Mouse (Mus musculus) ovary, postnatal 14 days (tissue): ENCODE data around the gene Cnksr1.
A peak's percentile ranks its signal among the peaks of the same experiment; 100 is the strongest.
"Not testable (repeated sequence)": the region's sequence is repeated elsewhere in the genome, so short reads cannot be mapped to it uniquely, and the experiment has no call there.

Experiments used
- DNase-seq: peaks from one replicate; pipeline ENCODE4 v3.0.0; 2022; ENCODE audit warnings: low spot score

The Cnksr1 gene

GRCm38 (mm10) chr4:134238279-134238651 lies at the start of gene Cnksr1:
TSS of gene Cnksr1 (minus strand) at chr4:134238399.
- DNase-seq = peak; percentile 77

DNA sequence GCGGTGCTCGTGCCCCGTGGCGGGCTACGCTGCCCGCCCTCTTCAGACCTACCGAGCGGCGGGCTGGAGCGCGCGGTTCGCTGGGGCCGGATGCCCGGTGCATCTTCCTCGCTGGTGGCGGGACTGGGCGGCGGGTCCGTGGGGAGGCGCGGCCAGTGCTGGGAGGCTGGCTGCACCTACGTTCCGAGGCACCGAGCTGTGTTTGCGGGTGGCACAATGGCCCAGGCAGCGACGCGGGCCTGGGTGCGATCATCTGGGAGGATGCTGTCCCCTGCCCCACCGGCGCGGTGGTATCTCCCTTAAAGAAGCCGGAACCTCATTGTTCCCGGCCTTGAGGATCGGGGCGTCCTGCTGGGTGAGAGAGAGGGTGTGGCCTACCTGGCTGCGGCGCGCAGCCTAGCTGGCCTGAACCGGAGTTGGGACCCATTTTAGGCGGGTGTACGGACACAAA lies 49.4 kb upstream of the Cnksr1 start, which contains the start of gene Pdik1l:
Gene Pdik1l (minus strand): TSS at position 321 of the 451 bp plus-strand sequence.
- peak; percentile 64 for DNase-seq

DNA sequence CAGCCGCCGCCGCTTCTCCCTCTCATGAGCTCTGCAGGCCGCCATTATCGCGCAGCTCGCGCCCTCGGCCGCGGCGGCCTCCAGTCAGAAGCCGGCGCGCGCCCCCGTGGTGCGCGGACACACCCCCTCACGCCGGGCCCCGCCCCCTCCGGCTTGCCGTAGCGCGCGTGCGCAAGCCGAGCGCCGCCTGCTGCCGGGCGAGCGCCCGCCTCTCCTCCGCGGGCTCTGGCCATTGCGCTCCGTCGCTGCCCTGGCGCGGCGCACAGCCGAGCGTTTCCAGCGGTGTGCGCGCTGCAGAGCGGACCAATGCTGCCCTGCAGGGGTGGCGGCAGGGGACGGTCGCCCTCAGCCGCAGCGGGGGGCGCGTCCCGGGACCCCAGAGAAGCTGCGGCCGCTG lies 49.0 kb upstream of the Cnksr1 start:
- DNase-seq = peak; percentile 99

GRCm38 (mm10) chr4:134286226-134287167 lies 48.3 kb upstream of the Cnksr1 start:
- no peak for DNase-seq

GRCm38 (mm10) chr4:134284942-134285341 lies 46.7 kb upstream of the Cnksr1 start:
- no peak for DNase-seq

GRCm38 (mm10) chr4:134273417-134274345 lies 35.5 kb upstream of the Cnksr1 start:
- DNase-seq = no peak

DNA sequence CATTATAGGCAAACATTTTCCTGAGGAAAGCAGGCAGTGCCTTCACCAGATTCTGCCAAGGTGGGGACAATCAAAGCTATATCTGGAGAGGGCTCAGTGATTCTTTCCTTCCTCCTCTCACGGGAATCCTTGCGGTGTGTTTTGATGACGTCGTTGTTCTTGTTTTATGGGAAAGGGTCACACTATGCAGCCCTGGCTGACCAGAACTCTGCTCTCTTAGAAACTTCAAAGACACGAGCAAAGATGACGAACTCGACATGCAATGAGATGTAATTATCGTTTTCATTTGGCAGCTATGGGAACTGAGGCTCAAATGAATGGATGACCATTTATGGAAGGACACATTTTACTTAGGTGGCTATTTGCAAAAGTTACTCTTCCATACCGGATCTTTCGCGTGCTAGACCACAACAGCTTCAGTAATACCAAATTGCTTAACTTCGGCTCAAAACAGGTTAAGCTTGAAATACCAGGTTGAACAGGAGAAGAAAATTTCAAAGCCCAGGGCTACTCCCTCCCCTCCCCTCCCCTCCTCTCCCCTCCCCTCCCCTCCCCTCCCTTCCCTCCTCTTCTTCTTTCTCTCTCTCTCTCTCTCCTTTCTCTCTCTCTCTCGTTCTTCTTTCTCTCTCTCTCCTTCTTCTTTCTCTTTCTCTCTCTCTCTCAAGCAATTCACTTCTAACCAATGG lies 34.7 kb upstream of the Cnksr1 start:
- DNase-seq = no peak

- no peak for DNase-seq
Observed at GRCm38 (mm10) chr4:134271979-134272378, 33.8 kb upstream of the Cnksr1 start.

- DNase-seq = not testable (repeated sequence)
Observed at GRCm38 (mm10) chr4:134269622-134270021, 31.4 kb upstream of the Cnksr1 start.

DNA sequence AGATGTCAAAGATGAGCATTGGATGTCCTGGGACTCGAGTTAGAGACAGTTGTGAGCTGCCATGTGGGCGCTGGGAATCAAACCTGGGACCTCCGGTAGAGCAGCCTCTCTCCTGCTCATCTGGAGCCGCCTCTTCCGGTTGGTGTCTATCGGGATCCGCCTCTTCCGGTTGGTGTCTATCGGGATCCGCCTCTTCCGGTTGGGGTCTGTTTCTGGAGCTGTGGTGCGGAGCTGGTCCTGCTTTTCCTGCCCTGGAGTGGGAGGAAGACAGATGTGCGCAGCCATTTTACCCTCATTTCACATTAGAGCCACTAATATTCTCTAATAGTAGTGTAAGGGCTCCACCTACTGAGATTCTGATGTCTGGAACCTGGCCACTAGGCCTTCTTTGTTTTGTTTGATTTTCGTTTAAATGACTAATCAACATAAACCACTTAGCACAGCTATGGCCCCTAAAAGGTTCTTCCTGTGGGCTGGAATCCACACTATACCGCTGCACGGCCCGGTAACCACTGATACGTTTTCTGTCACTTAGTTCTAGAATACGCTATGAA lies 30.0 kb upstream of the Cnksr1 start:
- DNase-seq = no peak

- no peak for DNase-seq
Observed at GRCm38 (mm10) chr4:134265860-134266585, 27.8 kb upstream of the Cnksr1 start.

GRCm38 (mm10) chr4:134263191-134263590 lies 25.0 kb upstream of the Cnksr1 start:
- DNase-seq = peak; percentile 61

DNA sequence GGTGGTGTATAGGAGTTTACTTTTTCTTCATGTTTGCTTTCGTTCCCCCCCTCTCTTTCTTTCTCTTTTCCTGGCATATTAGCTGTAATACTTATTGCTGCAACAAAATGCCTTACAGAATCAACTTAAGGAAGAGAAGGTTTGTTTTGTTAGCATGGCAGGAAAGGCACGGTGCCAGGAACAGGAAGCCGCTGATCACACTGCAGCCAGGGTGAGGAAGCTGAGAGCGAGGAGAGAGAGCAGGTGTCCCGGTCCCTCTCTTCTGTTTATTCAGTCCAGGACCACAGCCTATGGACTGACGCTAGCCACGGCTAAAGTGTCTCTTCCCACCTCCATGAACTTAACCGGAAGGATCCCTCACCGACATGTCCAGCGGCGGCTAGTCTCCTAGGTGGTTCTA lies 20.2 kb upstream of the Cnksr1 start:
- no peak for DNase-seq

DNA sequence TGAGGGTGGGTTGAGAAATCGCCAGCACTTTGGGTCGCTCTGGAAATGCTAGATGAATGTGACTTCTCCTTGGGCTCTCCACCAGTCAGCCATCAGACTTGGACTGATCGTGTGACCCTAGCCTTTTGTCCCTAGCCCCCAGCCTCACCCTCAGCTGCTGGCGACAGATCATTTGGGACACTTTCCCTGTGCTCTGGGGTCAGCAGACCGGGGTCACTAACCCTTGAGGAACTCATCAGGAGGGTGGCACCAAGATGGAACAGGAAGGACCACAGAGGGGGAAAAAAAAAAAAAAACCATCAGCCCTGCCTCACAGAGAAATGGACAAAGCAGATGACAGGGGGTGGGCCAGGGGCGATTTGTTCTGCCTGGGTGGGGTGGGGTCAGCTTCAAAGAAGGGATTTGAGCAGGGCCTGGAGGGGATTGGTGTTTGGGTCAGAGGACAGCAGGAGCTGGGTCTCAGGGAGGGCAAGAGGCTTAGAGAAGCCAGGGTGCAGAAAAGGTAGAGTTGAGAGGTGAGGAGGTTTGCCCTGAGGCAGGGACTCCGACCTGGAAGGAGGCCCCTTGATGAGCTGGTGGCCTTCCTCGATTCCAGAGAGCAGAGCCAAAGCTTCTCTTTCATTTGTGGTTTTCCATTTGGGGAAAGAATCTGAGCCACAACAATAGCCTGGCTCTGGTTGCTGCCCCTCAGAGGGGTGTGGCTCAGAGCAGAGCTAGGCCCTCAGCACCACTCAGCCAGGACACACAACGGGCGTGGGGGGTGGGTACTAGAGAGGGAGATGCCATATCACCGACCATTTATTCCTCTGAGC lies 19.2 kb upstream of the Cnksr1 start:
- DNase-seq = no peak

DNA sequence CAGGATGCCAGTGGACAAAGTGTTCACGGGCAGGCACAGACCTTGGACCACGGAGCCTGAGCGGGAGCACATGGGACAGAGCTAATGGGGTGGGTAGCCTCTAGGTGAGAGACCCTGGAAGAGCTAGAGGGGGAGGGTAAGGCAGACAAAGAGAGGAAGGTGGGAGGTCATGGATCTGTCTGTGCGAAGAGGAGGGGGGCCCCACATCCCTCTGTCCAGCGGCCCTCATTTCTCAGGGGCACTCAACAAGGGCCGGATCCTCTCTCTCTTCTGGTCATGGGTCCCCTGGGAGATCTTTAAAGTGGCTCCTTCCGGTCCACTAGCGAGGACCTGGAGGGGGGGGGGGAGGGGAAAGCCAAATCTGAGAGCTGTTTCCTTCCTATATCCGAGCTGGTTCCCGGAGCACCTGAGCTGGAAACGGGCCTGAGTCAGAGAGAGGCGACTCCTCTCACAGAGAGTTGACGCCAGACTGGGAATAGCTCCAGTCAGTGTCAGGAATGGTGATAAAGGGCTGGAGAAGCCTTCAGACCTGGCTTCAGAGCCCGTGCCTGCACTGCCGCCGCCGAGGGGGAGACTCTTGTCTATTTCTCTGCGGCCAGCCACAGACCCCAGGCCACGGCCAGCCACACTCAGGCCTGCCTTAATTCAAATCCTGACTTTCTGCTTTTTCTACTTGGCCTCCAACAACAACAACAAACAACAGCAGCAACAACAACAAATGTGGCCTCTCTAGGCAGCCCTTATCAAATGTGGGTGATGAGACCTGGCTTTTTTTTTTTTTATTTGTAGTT lies 18.4 kb upstream of the Cnksr1 start:
- DNase-seq = no peak

DNA sequence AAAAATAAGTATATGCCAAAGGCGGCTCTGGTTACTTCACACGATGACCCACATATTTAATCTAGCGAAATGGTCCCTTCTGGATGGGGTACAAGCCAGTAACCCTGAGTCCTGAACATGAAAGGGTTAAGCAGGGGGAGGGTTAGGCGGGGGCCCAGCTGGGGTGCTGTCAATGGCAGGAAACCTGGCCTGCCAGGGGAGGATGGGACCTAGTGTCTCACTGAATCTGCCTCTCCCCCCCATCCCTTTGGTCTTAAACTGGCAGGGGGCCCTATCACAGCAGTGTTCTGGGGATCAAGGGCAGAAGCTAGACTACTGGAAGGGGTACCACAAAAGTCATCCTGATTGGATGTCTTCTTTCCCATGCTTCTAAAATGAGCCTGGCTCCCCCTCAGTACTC lies 17.7 kb upstream of the Cnksr1 start:
- DNase-seq = no peak

DNA sequence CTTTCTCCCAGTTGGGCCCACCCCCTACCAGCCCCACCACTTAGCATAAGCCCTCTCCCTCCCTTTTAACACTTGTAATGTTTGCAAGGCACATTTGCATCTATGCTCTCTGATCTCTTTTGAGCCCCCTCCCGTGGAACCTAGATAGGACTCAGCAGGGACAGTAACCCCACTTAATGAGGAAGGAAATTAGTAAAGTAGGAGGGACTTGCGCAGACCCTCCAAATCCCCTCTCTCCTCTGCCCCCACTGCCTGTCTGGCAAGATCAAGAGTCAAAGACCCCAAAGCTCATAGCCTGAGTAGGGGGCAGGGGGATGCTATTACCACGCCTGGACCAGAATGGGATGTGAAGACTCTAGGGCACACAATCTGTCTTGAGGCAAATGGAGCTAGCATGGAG lies 16.6 kb upstream of the Cnksr1 start:
- DNase-seq = no peak

- DNase-seq = no peak
Observed at GRCm38 (mm10) chr4:134253722-134254324, 15.6 kb upstream of the Cnksr1 start, which contains the start of gene Grrp1. TSS of gene Grrp1 (minus strand) at chr4:134254106.
